Mouse (Mus musculus): Measurements from ENCODE around the gene 1810043G02Rik. TPM values are rescaled to one million over a fixed set of nuclear protein-coding genes. Genes with fewer than 3 reads are reported as not detected.
A peak's percentile ranks its signal among the peaks of the same experiment; 100 is the strongest.

The 1810043G02Rik gene
- total and polyA plus RNA-seq, 3 experiments, result 9.3 to 15.6 TPM; not detected in 1

GRCm38 (mm10) chr10:78009945-78010293 lies 31.6 kb downstream of the 1810043G02Rik start, which contains the start of gene Pfkl (continued):
- TF ChIP-seq SIN3A (IDR thresholded peaks at IDR 0.05; ENCODE audit: low read length) (peak; percentile 61; the same call in 1 of the 2 replicates), POLR2AphosphoS5 (IDR thresholded peaks at IDR 0.05; ENCODE audit: borderline replicate concordance, low read depth, low read length) (no peak)

- Histone ChIP-seq H3K79me2 (ENCODE audit: control insufficient read depth, insufficient read depth, low read length, poor library complexity) (peaks cover 19% of the 10 kb centered on the region), H3K9me3 (replicated peaks; ENCODE audit: insufficient read depth, low read length) (no peaks in the 10 kb centered on the region), H3K27me3 (ENCODE audit: control insufficient read depth in 1 of 2, insufficient read depth in 2 of 2, low read length in 2 of 2) (no peaks in the 10 kb centered on the region), H3K36me3 (ENCODE audit: control insufficient read depth in 1 of 2, insufficient read depth in 2 of 2, low read length in 2 of 2) (no peaks in the 10 kb centered on the region; a peak in 2 of 4 replicates), H3K9ac (ENCODE audit: control insufficient read depth, low read depth, low read length, poor library complexity, severe bottlenecking) (peak overlapping the region; percentile 69), H3K27ac (ENCODE audit: control insufficient read depth, low read depth, low read length) (peak overlapping the region; percentile 67), H3K4me1 (ENCODE audit: control insufficient read depth in 1 of 2, insufficient read depth in 2 of 2, low read length in 2 of 2) (peaks cover 2 to 14% of the 10 kb centered on the region in 2 experiments; a peak in 3 of 4 replicates), H3K4me3 (ENCODE audit: control insufficient read depth in 1 of 2, insufficient read depth in 1 of 2, low read depth in 2 of 2, low read length in 2 of 2) (peak overlapping the region; percentile 79 to 80)
- TF ChIP-seq TAL1 (IDR thresholded peaks at IDR 0.05; ENCODE audit: low read length) (no peak), SIN3A (IDR thresholded peaks at IDR 0.05; ENCODE audit: low read length) (no peak; the same call in 1 of the 2 replicates), GATA1 (IDR thresholded peaks at IDR 0.05; ENCODE audit: low read depth, low read length) (no peak), POLR2AphosphoS5 (IDR thresholded peaks at IDR 0.05; ENCODE audit: borderline replicate concordance, low read depth, low read length) (no peak), TBP (IDR thresholded peaks at IDR 0.05; ENCODE audit: low read depth, low read length) (peak; percentile 87), MXI1 (IDR thresholded peaks at IDR 0.05; ENCODE audit: low read depth, low read length) (peak; percentile 54; the same call in 1 of the 2 replicates), USF1 (IDR thresholded peaks at IDR 0.05; ENCODE audit: low read depth, low read length) (no peak), ETS1 (IDR thresholded peaks at IDR 0.05; ENCODE audit: low read depth, low read length) (no peak; the same call in none of the 2 replicates), MYB (IDR thresholded peaks at IDR 0.05; ENCODE audit: low read depth, low read length) (no peak), NRF1 (IDR thresholded peaks at IDR 0.05; ENCODE audit: insufficient read depth, low read depth, low read length, poor library complexity, severe bottlenecking) (no peak), HCFC1 (IDR thresholded peaks at IDR 0.05; ENCODE audit: low read depth, low read length) (no peak), MYC (IDR thresholded peaks at IDR 0.05; ENCODE audit: low read depth, low read length) (no peak), E2F4 (IDR thresholded peaks at IDR 0.05; ENCODE audit: borderline replicate concordance, low read depth, low read length) (no peak), UBTF (IDR thresholded peaks at IDR 0.05; ENCODE audit: borderline replicate concordance, insufficient read depth, low read depth, low read length) (no peak), TCF12 (IDR thresholded peaks at IDR 0.05; ENCODE audit: low read depth, low read length) (no peak), POLR2A (IDR thresholded peaks at IDR 0.05; ENCODE audit: control insufficient read depth in 1 of 2, insufficient read depth in 1 of 2, low read depth in 1 of 2, low read length in 2 of 2, poor library complexity in 1 of 2) (no peak), ELF1 (IDR thresholded peaks at IDR 0.05; ENCODE audit: low read depth, low read length) (no peak), NELFE (IDR thresholded peaks at IDR 0.05; ENCODE audit: low read depth, low read length) (no peak), POLR2AphosphoS2 (IDR thresholded peaks at IDR 0.05; ENCODE audit: low read length) (no peak; the same call in 1 of the 2 replicates), MAX (IDR thresholded peaks at IDR 0.05; ENCODE audit: low read length) (no peak), CHD2 (IDR thresholded peaks at IDR 0.05; ENCODE audit: low read length) (no peak), CHD1 (IDR thresholded peaks at IDR 0.05; ENCODE audit: low read depth, low read length) (no peak), RCOR1 (IDR thresholded peaks at IDR 0.05; ENCODE audit: low read depth, low read length) (no peak), MAZ (IDR thresholded peaks at IDR 0.05; ENCODE audit: low read depth, low read length) (no peak), MAFK (IDR thresholded peaks at IDR 0.05; ENCODE audit: borderline replicate concordance, low read depth, low read length) (peak; percentile 44; the same call in 1 of the 2 replicates), MEF2A (IDR thresholded peaks at IDR 0.05; ENCODE audit: extremely low read depth, insufficient replicate concordance, low read depth, low read length, poor library complexity, severe bottlenecking) (no peak), CTCF (IDR thresholded peaks at IDR 0.05 in 2 of 3, conservative IDR thresholded peaks at IDR 0.05 in 1 of 3; ENCODE audit: control insufficient read depth in 1 of 3, insufficient read depth in 1 of 3, low read depth in 2 of 3, low read length in 3 of 3, poor library complexity in 1 of 3, severe bottlenecking in 1 of 3) (no peak), USF2 (IDR thresholded peaks at IDR 0.05; ENCODE audit: borderline replicate concordance in 1 of 2, insufficient read depth in 1 of 2, low read depth in 1 of 2, low read length in 2 of 2) (no peak), RAD21 (IDR thresholded peaks at IDR 0.05; ENCODE audit: low read depth, low read length) (no peak), ZMIZ1 (IDR thresholded peaks at IDR 0.05; ENCODE audit: low read depth, low read length) (0 out of 2 replicates have a peak, but pooled peaks have one; percentile 30), ZKSCAN1 (IDR thresholded peaks at IDR 0.05; ENCODE audit: low read depth, low read length) (no peak), KAT2A (conservative IDR thresholded peaks at IDR 0.05; ENCODE audit: low read depth, low read length) (no peak), ZNF384 (IDR thresholded peaks at IDR 0.05; ENCODE audit: low read depth, low read length) (no peak), ZC3H11A (IDR thresholded peaks at IDR 0.05; ENCODE audit: low read depth, low read length) (no peak), EP300 (IDR thresholded peaks at IDR 0.05; ENCODE audit: low read depth in 1 of 2, low read length in 2 of 2) (no peak)
- DNase-seq (ENCODE audit: low read depth, low spot score), result peak; percentile 83
These were observed 32.0 kb downstream of the 1810043G02Rik start for GRCm38 (mm10) chr10:78010335-78010734.
